Mouse (Mus musculus): ENCODE results near the gene Tctn3. TPM values are rescaled to one million over a fixed set of nuclear protein-coding genes. Genes with fewer than 3 reads are reported as not detected.

Tctn3 gene
- 1 to 10 TPM; 4.6 to 6.9 TPM for total RNA-seq (2023)

GRCm38 (mm10) chr19:40611830-40612506, at the start of gene Tctn3, which contains the start of gene Entpd1:
TSS of gene Tctn3 (minus strand) at chr19:40612233.
TSS of gene Entpd1 (plus strand) at chr19:40612366.

GRCm38 (mm10) chr19:40588293-40588654, 23.8 kb downstream of the Tctn3 start, which contains the start of gene Aldh18a1:
TSS of gene Aldh18a1 (minus strand) at chr19:40588463.

Other genes with a start within 250 kb of the Tctn3 start
- 1 to 10 TPM; 5.3 to 7.5 TPM for gene Sorbs1, start 98.5 kb downstream of the Tctn3 start, total RNA-seq (2023)
- 10 to 100 TPM; 12.9 to 18.1 TPM for gene Aldh18a1, start 23.8 kb downstream of the Tctn3 start, total RNA-seq (2023)
- 10 to 100 TPM; 75.0 to 82.6 TPM for gene Entpd1, start 133 bp upstream of the Tctn3 start, total RNA-seq (2023)
- gene Cc2d2b, start 136.5 kb upstream of the Tctn3 start, total RNA-seq (2023) = under 1 TPM; 0.15 to 0.51 TPM
- 1 to 10 TPM; 4.9 to 5.6 TPM for gene Ccnj, start 219.0 kb upstream of the Tctn3 start, total RNA-seq (2023)

Measured in neutrophil, adult 83 days (primary cell).